Mouse (Mus musculus): ENCODE data around the gene Khdrbs1.

DNA sequence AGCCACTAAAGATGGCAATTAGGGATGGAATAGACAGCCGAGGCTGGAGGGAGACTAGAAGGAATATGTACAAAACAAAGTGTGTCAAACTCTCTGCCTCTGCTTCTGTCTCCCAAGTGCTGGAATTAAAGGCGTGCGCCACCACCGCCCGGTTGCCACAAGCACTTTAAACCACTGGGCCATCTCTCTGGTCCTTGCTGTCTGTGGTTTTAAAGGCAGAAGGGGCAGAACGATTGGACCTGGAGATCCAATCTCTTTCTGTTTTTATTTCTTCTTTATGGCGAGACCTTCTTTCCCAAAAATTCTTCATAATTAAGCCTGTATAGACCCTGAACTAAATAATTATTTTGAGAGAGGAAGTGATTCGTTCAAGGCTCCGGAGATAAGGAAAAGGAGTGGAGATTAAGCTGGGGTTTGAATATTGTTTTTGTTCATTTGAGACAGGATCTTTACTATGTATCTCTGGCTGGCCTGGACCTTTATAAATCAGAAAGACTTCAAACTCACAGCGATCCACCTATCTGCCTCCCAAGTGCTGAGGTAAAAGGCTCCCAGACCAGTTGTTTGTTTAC, 69.1 kb downstream of the Khdrbs1 start:
- no peak for TF ChIP-seq NELFE (IDR thresholded peaks at IDR 0.05; ENCODE audit: low read depth, low read length)
- TF ChIP-seq POLR2A (IDR thresholded peaks at IDR 0.05; ENCODE audit: low read depth, low read length), result no peak
- TF ChIP-seq RCOR1 (conservative IDR thresholded peaks at IDR 0.05; ENCODE audit: low read depth, low read length), result no peak
- no peak for TF ChIP-seq CTCF (conservative IDR thresholded peaks at IDR 0.05 in 1 of 2, IDR thresholded peaks at IDR 0.05 in 1 of 2; ENCODE audit: low read depth in 2 of 2, low read length in 2 of 2)
- TF ChIP-seq GABPA (IDR thresholded peaks at IDR 0.05; ENCODE audit: insufficient replicate concordance, low read depth, low read length), result no peak
- no peak for TF ChIP-seq TBP (conservative IDR thresholded peaks at IDR 0.05; ENCODE audit: low read depth, low read length)
- TF ChIP-seq JUND (conservative IDR thresholded peaks at IDR 0.05; ENCODE audit: low read depth, low read length), result no peak
- TF ChIP-seq USF2 (conservative IDR thresholded peaks at IDR 0.05; ENCODE audit: low read depth, low read length), result no peak
- no peak for TF ChIP-seq ZMIZ1 (IDR thresholded peaks at IDR 0.05; ENCODE audit: low read depth, low read length)

Data from CH12.LX (cell line).